16 mouse cellular contexts compared by ENCODE assay signal in genomic region chr17:48533844-48534705, GRCm38 (mm10).
DNase-seq lines count a peak whose midpoint lies in the region; ATAC-seq and TF ChIP-seq lines count a peak whose summit lies in the region.
"Had no signal": no experiment of that assay in that cellular context is flagged by ENCODE, and none has a peak within 500 bp of the region (broad histone marks: within the 10 kb centered on the region; RNA-seq: fewer than 3 reads in every experiment).

No protein-coding gene starts in this region.

- no peaks in the 10 kb centered on the region for H3K9me3 ChIP-seq in hindbrain, embryonic 10.5 days
- no peaks in the 10 kb centered on the region for H3K9me3 ChIP-seq in hindbrain, embryonic 12.5 days (replicated peaks)
- peaks cover 25% of the 10 kb centered on the region for H3K9me3 ChIP-seq in CH12.LX (replicated peaks; ENCODE audit: low read length)
- no peaks in the 10 kb centered on the region for H3K9me3 ChIP-seq in forebrain, postnatal 0 days (ENCODE audit: low read length)
- no peaks in the 10 kb centered on the region for H3K9me3 ChIP-seq in midbrain, embryonic 16.5 days (replicated peaks; ENCODE audit: control insufficient read depth, low read length, poor library complexity, severe bottlenecking)
- no peaks in the 10 kb centered on the region for H3K9me3 ChIP-seq in liver, postnatal 0 days (ENCODE audit: low read length)

- H3K4me2 ChIP-seq in hindbrain, embryonic 12.5 days (replicated peaks): no peak overlapping the region
- H3K4me2 ChIP-seq in CH12.LX (ENCODE audit: insufficient read depth, low read depth, poor library complexity, severe bottlenecking): no peak overlapping the region
- H3K4me2 ChIP-seq in forebrain, postnatal 0 days (ENCODE audit: low read depth): no peak overlapping the region
- H3K4me2 ChIP-seq in midbrain, embryonic 16.5 days (ENCODE audit: low read length): no peak overlapping the region
- H3K4me2 ChIP-seq in liver, postnatal 0 days (ENCODE audit: low read depth, low read length): no peak overlapping the region

- no peaks in the 10 kb centered on the region for H3K79me2 ChIP-seq in CH12.LX (replicated peaks; ENCODE audit: control insufficient read depth, extremely low read depth, insufficient read depth, poor library complexity, severe bottlenecking)

- TF ChIP-seq CTCF in CH12.LX (conservative IDR thresholded peaks at IDR 0.05 in 1 of 2, IDR thresholded peaks at IDR 0.05 in 1 of 2; ENCODE audit: low read depth in 2 of 2, low read length in 2 of 2): no peak
- TF ChIP-seq CTCF in forebrain, postnatal 0 days (IDR thresholded peaks at IDR 0.05; ENCODE audit: low read depth): no peak
- no peak for TF ChIP-seq CTCF in liver, postnatal 0 days (IDR thresholded peaks at IDR 0.05; ENCODE audit: low read depth)

- no peaks in the 10 kb centered on the region for H3K36me3 ChIP-seq in hindbrain, embryonic 10.5 days
- H3K36me3 ChIP-seq in hindbrain, embryonic 12.5 days: no peaks in the 10 kb centered on the region
- no peaks in the 10 kb centered on the region for H3K36me3 ChIP-seq in CH12.LX (replicated peaks in 1 of 2; ENCODE audit: control insufficient read depth in 1 of 2, insufficient read depth in 1 of 2, low read length in 1 of 2)
- H3K36me3 ChIP-seq in forebrain, postnatal 0 days (ENCODE audit: insufficient read depth): no peaks in the 10 kb centered on the region
- no peaks in the 10 kb centered on the region for H3K36me3 ChIP-seq in midbrain, embryonic 16.5 days (ENCODE audit: control insufficient read depth, insufficient read depth, low read length)
- no peaks in the 10 kb centered on the region for H3K36me3 ChIP-seq in liver, postnatal 0 days (replicated peaks; ENCODE audit: insufficient read depth, low read length)

- no peak overlapping the region for H3K9ac ChIP-seq in hindbrain, embryonic 12.5 days
- no peak overlapping the region for H3K9ac ChIP-seq in CH12.LX (ENCODE audit: insufficient read depth, low read depth)
- H3K9ac ChIP-seq in forebrain, postnatal 0 days: no peak overlapping the region
- 0 out of 2 replicates have a peak overlapping the region, but pooled peaks have one; percentile 1 for H3K9ac ChIP-seq in midbrain, embryonic 16.5 days (ENCODE audit: low read depth, low read length)
- no peak overlapping the region for H3K9ac ChIP-seq in liver, postnatal 0 days (replicated peaks)

- no peak for TF ChIP-seq RAD21 in CH12.LX (IDR thresholded peaks at IDR 0.05; ENCODE audit: low read depth, low read length)

- intact Hi-C loops in gastrocnemius, postnatal 14 days (cut with DNase I; ENCODE audit: low total_unique reads): no loop called here

- dilution Hi-C loops in CH12.LX (cut with MboI; ENCODE audit: extremely low pct_ligation_motif_present, extremely low pct_unique_long_range_greater_than_20kb, low sequenced_read_pairs): no loop called here

- H3K4me3 ChIP-seq in hindbrain, embryonic 10.5 days: no peak overlapping the region
- H3K4me3 ChIP-seq in hindbrain, embryonic 12.5 days: no peak overlapping the region
- no peak overlapping the region for H3K4me3 ChIP-seq in CH12.LX (replicated peaks in 1 of 3; ENCODE audit: low read depth in 2 of 3, low read length in 2 of 3, poor library complexity in 1 of 3)
- H3K4me3 ChIP-seq in forebrain, postnatal 0 days (ENCODE audit: low read depth, low read length): no peak overlapping the region
- no peak overlapping the region for H3K4me3 ChIP-seq in midbrain, embryonic 16.5 days (ENCODE audit: low read depth, low read length)
- no peak overlapping the region for H3K4me3 ChIP-seq in liver, postnatal 0 days (ENCODE audit: low read depth, low read length)
- H3K4me3 ChIP-seq: gastrocnemius, adult 2 months; heart, adult 2 months; myocyte had no signal

- peak overlapping the region; percentile 56 for H3K27ac ChIP-seq in hindbrain, embryonic 10.5 days
- no peak overlapping the region for H3K27ac ChIP-seq in hindbrain, embryonic 12.5 days
- H3K27ac ChIP-seq in CH12.LX (ENCODE audit: insufficient read depth, low read depth): no peak overlapping the region
- no peak overlapping the region for H3K27ac ChIP-seq in forebrain, postnatal 0 days (ENCODE audit: low read depth, low read length)
- H3K27ac ChIP-seq in midbrain, embryonic 16.5 days (ENCODE audit: low read length): no peak overlapping the region
- no peak overlapping the region for H3K27ac ChIP-seq in liver, postnatal 0 days (ENCODE audit: low read depth)
- H3K27ac ChIP-seq: gastrocnemius, adult 2 months; heart, adult 2 months had no signal

- no peak for TF ChIP-seq EP300 in CH12.LX (IDR thresholded peaks at IDR 0.05; ENCODE audit: low read length)
- TF ChIP-seq EP300 in liver, postnatal 0 days (IDR thresholded peaks at IDR 0.05; ENCODE audit: low read depth): no peak

- peaks cover 10% of the 10 kb centered on the region for H3K4me1 ChIP-seq in hindbrain, embryonic 10.5 days (replicated peaks)
- 0 out of 2 replicates have a peak, but pooled peaks cover 5% of the 10 kb centered on the region for H3K4me1 ChIP-seq in hindbrain, embryonic 12.5 days
- no peaks in the 10 kb centered on the region for H3K4me1 ChIP-seq in CH12.LX (ENCODE audit: control insufficient read depth in 1 of 2, insufficient read depth in 2 of 2)
- H3K4me1 ChIP-seq in forebrain, postnatal 0 days (ENCODE audit: insufficient read depth): no peaks in the 10 kb centered on the region
- peaks cover 3% of the 10 kb centered on the region; the same call in 1 of the 2 replicates for H3K4me1 ChIP-seq in midbrain, embryonic 16.5 days (ENCODE audit: control insufficient read depth, insufficient read depth, low read length)
- H3K4me1 ChIP-seq in liver, postnatal 0 days (ENCODE audit: insufficient read depth): no peaks in the 10 kb centered on the region

- WGBS in hindbrain, embryonic 10.5 days: 44% methylated on average over 14 of the region's 14 CpGs
- 43% methylated on average over 14 of the region's 14 CpGs for WGBS in hindbrain, embryonic 12.5 days
- 38% methylated on average over 12 of the region's 14 CpGs for WGBS in forebrain, postnatal 0 days
- 37% methylated on average over 13 of the region's 14 CpGs for WGBS in midbrain, embryonic 16.5 days
- 32% methylated on average over 12 of the region's 14 CpGs for WGBS in liver, postnatal 0 days (ENCODE audit: insufficient replicate concordance)

- no peak for DNase-seq in hindbrain, embryonic 10.5 days (ENCODE audit: low spot score)
- peak; percentile 19 for DNase-seq in CH12.LX (ENCODE audit: extremely low read depth)
- peak; percentile 28 for DNase-seq in forebrain, postnatal 0 days
- DNase-seq in frontal cortex, postnatal 25 days (ENCODE audit: low spot score in 2 of 2): no peak
- DNase-seq in liver, postnatal 0 days: no peak
- no peak for DNase-seq in gastrocnemius, postnatal 14 days
- DNase-seq: cerebellum, adult 11 months; cerebellum, postnatal 25 days; gastrocnemius, adult 2 months; heart, adult 2 months; liver; lung, adult 2 months; retina, postnatal 1 day had no signal

- in situ Hi-C loops in CH12.LX (cut with MboI; ENCODE audit: low pct_ligation_motif_present, low pct_unique_long_range_greater_than_20kb, low sequenced_read_pairs): no loop called here

- TF ChIP-seq POLR2A in CH12.LX (IDR thresholded peaks at IDR 0.05; ENCODE audit: low read depth, low read length): no peak

- no peaks in the 10 kb centered on the region for H3K27me3 ChIP-seq in hindbrain, embryonic 10.5 days (ENCODE audit: insufficient read depth, poor library complexity, severe bottlenecking)
- H3K27me3 ChIP-seq in hindbrain, embryonic 12.5 days: 0 out of 2 replicates have a peak, but pooled peaks cover 4% of the 10 kb centered on the region
- H3K27me3 ChIP-seq in CH12.LX (replicated peaks): no peaks in the 10 kb centered on the region
- no peaks in the 10 kb centered on the region for H3K27me3 ChIP-seq in forebrain, postnatal 0 days (ENCODE audit: insufficient read depth, low read length)
- no peaks in the 10 kb centered on the region for H3K27me3 ChIP-seq in midbrain, embryonic 16.5 days (ENCODE audit: control insufficient read depth, insufficient read depth, low read depth, low read length)
- H3K27me3 ChIP-seq in liver, postnatal 0 days (ENCODE audit: insufficient read depth, low read length): no peaks in the 10 kb centered on the region

- ATAC-seq in hindbrain, embryonic 12.5 days (ENCODE audit: low FRiP score): no peak
- peak; percentile 54 for ATAC-seq in forebrain, postnatal 0 days
- peak; percentile 48; the same call in 1 of the 2 replicates for ATAC-seq in midbrain, embryonic 16.5 days
- no peak for ATAC-seq in liver, postnatal 0 days

TF ChIP-seq in CH12.LX, 34 proteins besides CTCF, POLR2A, EP300 and RAD21:
- TF ChIP-seq HCFC1 (IDR thresholded peaks at IDR 0.05; ENCODE audit: low read depth, low read length): no peak
- TF ChIP-seq ZMIZ1 (IDR thresholded peaks at IDR 0.05; ENCODE audit: low read depth, low read length): no peak
- no peak for TF ChIP-seq TCF12 (IDR thresholded peaks at IDR 0.05; ENCODE audit: low read depth, low read length)
- TF ChIP-seq BHLHE40 (IDR thresholded peaks at IDR 0.05; ENCODE audit: low read depth, low read length): no peak
TF ChIP-seq in CH12.LX: peak in this region for 0.

Comparison
In these comparisons a context has a peak if more than half of its experiments do, and no peak if none do; other contexts are left out.
1. DNase-seq: peak in CH12.LX (single experiment) and forebrain, postnatal 0 days (single experiment); none in hindbrain, embryonic 10.5 days (single experiment), frontal cortex, postnatal 25 days (0 of 2), liver, postnatal 0 days (single experiment) and gastrocnemius, postnatal 14 days (single experiment).
2. ATAC-seq: peak in forebrain, postnatal 0 days (single experiment) and midbrain, embryonic 16.5 days (single experiment); none in hindbrain, embryonic 12.5 days (single experiment) and liver, postnatal 0 days (single experiment).